Mouse (Mus musculus) myocyte (in vitro differentiated cells): Measurements from ENCODE around the gene Ubxn6.

ENCODE experiments used
- E2F4 ChIP-seq: IDR thresholded peaks from one replicate; pipeline ENCODE4 v1.6.1; 2011; ENCODE audit warnings: mild to moderate bottlenecking, control low read depth, moderate library complexity; ENCODE audit not compliant: insufficient read depth
- MAX ChIP-seq: IDR thresholded peaks from one replicate; pipeline ENCODE4 v1.6.1; 2011; ENCODE audit warnings: low read depth, mild to moderate bottlenecking, control low read depth
- MYOD1 ChIP-seq, 3 experiments: IDR thresholded peaks; one replicate each; pipeline ENCODE4 v1.6.1; 2011; ENCODE audit warnings: control low read depth in 2 of 3, low read depth in 2 of 3, mild to moderate bottlenecking in 2 of 3, moderate library complexity in 1 of 3; ENCODE audit not compliant: insufficient read length in 2 of 3, control insufficient read depth in 1 of 3
- MYOG ChIP-seq, 3 experiments: IDR thresholded peaks; one replicate each; pipeline ENCODE4 v1.6.1; 2011; ENCODE audit warnings: control low read depth in 2 of 3, low read depth in 2 of 3, mild to moderate bottlenecking in 2 of 3; ENCODE audit not compliant: insufficient read length in 2 of 3, control insufficient read depth in 1 of 3, insufficient read depth in 1 of 3
- POLR2A ChIP-seq: IDR thresholded peaks from one replicate; pipeline ENCODE4 v1.6.1; 2011; ENCODE audit warnings: low read depth, mild to moderate bottlenecking, control low read depth, moderate library complexity; ENCODE audit not compliant: insufficient read length
- POLR2AphosphoS2 ChIP-seq: IDR thresholded peaks from one replicate; pipeline ENCODE4 v1.6.1; 2011; ENCODE audit warnings: low read depth, control low read depth; ENCODE audit not compliant: insufficient read length
- TCF12 ChIP-seq: IDR thresholded peaks from one replicate; pipeline ENCODE4 v1.6.1; 2011; ENCODE audit warnings: mild to moderate bottlenecking, control low read depth; ENCODE audit not compliant: poor library complexity, insufficient read depth, severe bottlenecking
- TCF3 ChIP-seq: IDR thresholded peaks from one replicate; pipeline ENCODE4 v1.6.1; 2011; ENCODE audit warnings: low read depth, control low read depth; ENCODE audit not compliant: insufficient read length
- USF1 ChIP-seq: IDR thresholded peaks from one replicate; pipeline ENCODE4 v1.6.1; 2011; ENCODE audit warnings: low read depth, mild to moderate bottlenecking, control low read depth, moderate library complexity

DNA sequence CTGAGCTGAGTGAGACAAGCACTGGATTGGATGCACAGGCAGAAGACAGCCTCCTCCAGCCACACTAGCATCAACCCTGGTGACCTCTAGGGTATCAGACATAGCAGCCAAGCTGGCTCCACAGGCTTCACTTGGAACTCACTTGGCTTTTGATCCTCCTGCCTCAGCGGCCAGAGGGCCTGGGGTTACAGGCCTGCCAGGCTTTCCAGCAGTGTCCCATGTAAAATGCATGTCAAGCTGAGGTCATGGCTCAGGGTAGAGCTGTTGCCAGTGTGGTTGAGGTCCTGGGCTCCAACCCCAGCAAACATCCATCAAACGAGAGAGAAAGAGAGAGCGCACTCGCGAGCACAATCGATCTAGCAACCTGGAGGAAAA, 40.1 kb downstream of the Ubxn6 start:
- TF ChIP-seq MYOG (IDR thresholded peaks at IDR 0.05; ENCODE audit: control insufficient read depth in 1 of 3, insufficient read depth in 1 of 3, insufficient read length in 2 of 3, low read depth in 2 of 3) (no peak), POLR2A (no peak), MYOD1 (IDR thresholded peaks at IDR 0.05; ENCODE audit: control insufficient read depth in 1 of 3, insufficient read length in 2 of 3, low read depth in 2 of 3) (no peak), E2F4 (no peak), TCF12 (no peak), MAX (no peak), TCF3 (no peak), USF1 (no peak), POLR2AphosphoS2 (no peak)
